Mouse (Mus musculus) heart, adult 2 months (tissue): ENCODE data around the gene She. TPM values are rescaled to one million over a fixed set of nuclear protein-coding genes. Genes with fewer than 3 reads are reported as not detected.

Experiments used
- DNase-seq, 2 experiments: peaks; one replicate each; pipeline ENCODE4 v3.0.0; 2021
- H3K27ac ChIP-seq: fragments of 200-600 bp; 2 replicates; pipeline ENCODE4 v1.8.1; 2022
- H3K27me3 ChIP-seq: fragments of 200-500 bp; 2 replicates; pipeline ENCODE4 v1.6.1; 2012; ENCODE audit warnings: mild to moderate bottlenecking, low read length, inconsistent platforms, mixed read lengths; ENCODE audit not compliant: control insufficient read depth, insufficient read depth
- H3K36me3 ChIP-seq: fragments of 200-500 bp; 2 replicates; pipeline ENCODE4 v1.6.1; 2012; ENCODE audit warnings: low read length, inconsistent platforms; ENCODE audit not compliant: control insufficient read depth, insufficient read depth
- H3K4me1 ChIP-seq: fragments of 200-500 bp; 2 replicates; pipeline ENCODE4 v1.6.1; 2011; ENCODE audit warnings: low read length; ENCODE audit not compliant: control insufficient read depth, insufficient read depth
- H3K4me3 ChIP-seq: fragments of 200-600 bp; 2 replicates; pipeline ENCODE4 v1.8.1; 2022
- H3K79me2 ChIP-seq: fragments of 200-500 bp; replicated peaks from 2 replicates; pipeline ENCODE4 v1.6.1; 2012; ENCODE audit warnings: mild to moderate bottlenecking, inconsistent platforms, low read length, moderate library complexity, mixed read lengths; ENCODE audit not compliant: control insufficient read depth, insufficient read depth
- H3K9ac ChIP-seq: fragments of 200-500 bp; 2 replicates; pipeline ENCODE4 v1.6.1; 2012; ENCODE audit warnings: low read depth, mild to moderate bottlenecking, control low read depth, inconsistent platforms, low read length, mixed read lengths
- CTCF ChIP-seq: fragments of 200-600 bp; IDR thresholded peaks from 2 replicates; pipeline ENCODE4 v1.8.1; 2022; ENCODE audit warnings: antibody characterized with exemption, mild to moderate bottlenecking, moderate library complexity
- EP300 ChIP-seq: fragments of 200-500 bp; IDR thresholded peaks from 2 replicates; pipeline ENCODE4 v1.6.1; 2011; ENCODE audit warnings: low read depth, low read length, control low read depth; ENCODE audit not compliant: insufficient read depth
- POLR2A ChIP-seq: fragments of 200-500 bp; IDR thresholded peaks from 2 replicates; pipeline ENCODE4 v1.6.1; 2011; ENCODE audit warnings: mild to moderate bottlenecking, low read depth, low read length, control low read depth; ENCODE audit not compliant: insufficient read depth
- WGBS: fragments of 180-500 bp; shearing (Covaris S2); methylation state at CpG from one replicate; pipeline ENCODE4 v1.1.7; 2018; 5-methylcytosine and 5-hydroxymethylcytosine counted together
- intact Hi-C: fragments of 180-260 bp; cut with DNase I; formaldehyde crosslinking; loops from one replicate; pipeline ENCODE4 v1.15.1; 2025
- polyA plus RNA-seq: library from polyadenylated mRNA; depleted of rRNA; stranded (reverse); fragments of >200 nt; gene quantifications from 2 replicates; pipeline ENCODE4 v1.2.3, GENCODE M21; 2012
- total RNA-seq, 2 experiments: library from RNA; stranded (reverse); gene quantifications; 2 replicates each; pipeline ENCODE4 v1.2.3; 2021

The She gene
- total and polyA plus RNA-seq, 3 experiments = 3.4 to 13.3 (median 12.3) TPM

DNA sequence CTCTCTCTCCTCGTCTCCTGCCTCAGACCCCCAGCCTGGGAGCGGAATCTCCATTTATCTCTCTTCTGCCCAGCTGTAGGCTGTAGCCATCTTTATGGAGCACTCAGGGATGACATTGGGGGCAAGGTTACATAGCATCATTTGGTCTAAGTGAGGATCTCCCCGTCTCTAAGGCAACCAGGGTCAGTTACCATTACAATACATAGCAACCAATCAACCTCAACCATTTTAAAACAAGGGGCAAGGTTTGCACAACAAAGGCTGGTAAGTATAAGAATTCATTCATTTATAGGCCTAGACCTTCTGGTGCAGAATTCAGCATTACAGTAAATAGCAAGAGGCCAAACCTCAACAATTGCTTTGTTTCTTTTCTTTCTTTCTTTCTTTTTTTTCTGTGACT lies 4.9 kb upstream of the She start:
- Histone ChIP-seq H3K27me3 (peaks cover 3% of the 10 kb centered on the region; the same call in 1 of the 2 replicates), H3K36me3 (no peaks in the 10 kb centered on the region), H3K9ac (no peak overlapping the region), H3K4me3 (no peak overlapping the region), H3K4me1 (no peaks in the 10 kb centered on the region), H3K79me2 (no peaks in the 10 kb centered on the region), H3K27ac (no peak overlapping the region)
- DNase-seq = no peak
- TF ChIP-seq CTCF = no peak
- WGBS = 83% methylated on average over 3 of the region's 3 CpGs
- intact Hi-C loops = no loop called here

- DNase-seq = peak; percentile 59 to 74
- TF ChIP-seq POLR2A (peak; percentile 37; the same call in 1 of the 2 replicates), EP300 (peak; percentile 80), CTCF (no peak)
- Histone ChIP-seq H3K79me2 (no peaks in the 10 kb centered on the region), H3K36me3 (peaks cover 10% of the 10 kb centered on the region; the same call in 1 of the 2 replicates), H3K27me3 (peaks cover 5% of the 10 kb centered on the region; the same call in 1 of the 2 replicates), H3K4me1 (peaks cover 12% of the 10 kb centered on the region), H3K9ac (peak overlapping the region; percentile 17; the same call in 1 of the 2 replicates), H3K27ac (peak overlapping the region; percentile 64), H3K4me3 (no peak overlapping the region)
- WGBS = 25% methylated on average over 8 of the region's 8 CpGs
- intact Hi-C loops = loop anchor here (1.0 kb wide), 1 partner anchor 18 kb away; no protein-coding TSS in a partner anchor
These were observed 4.2 kb downstream of the She start for GRCm38 (mm10) chr3:89835362-89835761.

DNA sequence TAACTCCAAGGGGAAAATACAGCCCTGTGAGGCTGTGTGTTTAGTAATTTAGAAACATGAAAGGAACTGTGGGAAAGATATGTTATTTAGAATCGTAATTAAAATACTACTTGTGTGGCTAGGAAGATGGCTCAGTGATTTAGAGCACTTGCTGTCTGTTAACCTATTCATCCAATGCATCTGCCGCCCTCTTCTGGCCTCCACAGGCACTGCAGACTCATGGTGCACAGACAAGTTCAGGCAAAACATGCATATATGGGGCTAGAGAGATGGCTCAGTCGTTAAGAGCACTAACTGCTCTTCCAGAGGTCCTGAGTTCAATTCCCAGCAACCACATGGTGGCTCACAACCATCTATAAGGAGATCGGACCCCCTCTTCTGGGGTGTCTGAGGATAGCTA lies 11.1 kb downstream of the She start:
- peak in 1 of 2 experiments; percentile 49 for DNase-seq
- Histone ChIP-seq H3K79me2 (no peaks in the 10 kb centered on the region), H3K4me1 (peaks cover 7% of the 10 kb centered on the region), H3K27me3 (no peaks in the 10 kb centered on the region), H3K27ac (peak overlapping the region; percentile 69), H3K4me3 (no peak overlapping the region), H3K9ac (no peak overlapping the region), H3K36me3 (peaks cover 7% of the 10 kb centered on the region)
- intact Hi-C loops = no loop called here
- WGBS = 65% methylated on average over 4 of the region's 4 CpGs
- TF ChIP-seq POLR2A (no peak), EP300 (no peak), CTCF (peak; percentile 70)

GRCm38 (mm10) chr3:89843148-89843547 lies 12.0 kb downstream of the She start:
- Histone ChIP-seq H3K79me2 (no peaks in the 10 kb centered on the region), H3K36me3 (peaks cover 7% of the 10 kb centered on the region), H3K4me1 (peaks cover 13% of the 10 kb centered on the region), H3K4me3 (no peak overlapping the region), H3K27ac (peak overlapping the region; percentile 69), H3K27me3 (no peaks in the 10 kb centered on the region), H3K9ac (no peak overlapping the region)
- DNase-seq = peak; percentile 65 to 82
- intact Hi-C loops = loop anchor here (1.0 kb wide), 1 partner anchor 10 kb away; no protein-coding TSS in a partner anchor
- WGBS = 38% methylated on average over 9 of the region's 9 CpGs
- TF ChIP-seq CTCF = peak; percentile 51
- TF ChIP-seq EP300 = peak; percentile 89; the same call in 1 of the 2 replicates
- 0 out of 2 replicates have a peak, but pooled peaks have one; percentile 32 for TF ChIP-seq POLR2A

- H3K4me1 ChIP-seq = peaks cover 12% of the 10 kb centered on the region
- H3K27ac ChIP-seq = no peak overlapping the region
- TF ChIP-seq EP300 = no peak
- intact Hi-C loops = no loop called here
- H3K36me3 ChIP-seq = peaks cover 4% of the 10 kb centered on the region
- no peak overlapping the region for H3K9ac ChIP-seq
- 63% methylated on average over 9 of the region's 9 CpGs for WGBS
- H3K4me3 ChIP-seq = no peak overlapping the region
- no peak for DNase-seq
- no peaks in the 10 kb centered on the region for H3K79me2 ChIP-seq
- H3K27me3 ChIP-seq = no peaks in the 10 kb centered on the region
These were observed 14.6 kb downstream of the She start for GRCm38 (mm10) chr3:89845814-89846213.

DNA sequence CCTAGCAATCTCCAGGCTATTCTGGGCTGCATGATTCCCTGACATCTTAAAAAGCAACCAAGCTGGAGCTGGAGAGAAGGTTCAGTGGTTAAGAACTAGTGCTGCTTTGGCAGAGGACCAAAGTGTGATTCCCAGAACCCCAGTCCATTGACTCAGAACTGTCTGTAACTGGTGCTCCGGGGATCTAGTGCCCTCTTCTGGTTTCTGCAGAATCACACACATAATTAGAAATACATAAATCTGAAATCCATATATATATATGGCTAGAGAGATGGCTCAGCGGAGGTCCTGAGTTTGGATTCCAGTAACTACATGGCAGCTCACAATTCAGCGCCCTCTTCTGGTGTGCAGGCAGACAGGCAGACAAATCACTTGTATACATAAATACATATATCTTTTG lies 16.0 kb downstream of the She start:
- 73% methylated on average over 3 of the region's 3 CpGs for WGBS
- H3K27ac ChIP-seq = peak overlapping the region; percentile 18
- H3K36me3 ChIP-seq = peaks cover 8% of the 10 kb centered on the region
- no peak for DNase-seq
- no peak overlapping the region for H3K9ac ChIP-seq
- H3K4me1 ChIP-seq = peaks cover 18% of the 10 kb centered on the region
- peak; percentile 36 for TF ChIP-seq CTCF
- TF ChIP-seq EP300 = no peak
- H3K27me3 ChIP-seq = no peaks in the 10 kb centered on the region
- no peaks in the 10 kb centered on the region for H3K79me2 ChIP-seq
- no peak overlapping the region for H3K4me3 ChIP-seq
- intact Hi-C loops = no loop called here

DNA sequence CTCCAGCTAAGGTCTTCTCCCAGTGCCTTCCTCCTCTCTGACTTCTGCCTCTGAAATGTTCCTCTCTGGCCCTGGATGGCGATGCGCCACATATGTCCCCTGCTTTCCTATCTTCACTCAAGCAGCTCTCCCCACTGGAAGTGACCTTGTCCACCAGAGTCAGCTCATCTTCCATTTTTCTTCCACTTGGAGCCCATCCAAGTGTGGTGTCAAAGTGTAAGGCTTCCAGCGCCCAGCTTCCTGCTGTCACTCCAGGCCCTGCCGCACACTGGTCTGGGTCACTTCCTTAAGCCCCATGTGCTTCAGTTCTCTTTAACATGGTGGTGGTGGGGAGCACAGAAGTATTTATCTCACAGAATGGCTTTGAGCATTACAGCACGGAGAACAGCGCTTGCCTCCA lies 16.4 kb downstream of the She start:
- peaks cover 18% of the 10 kb centered on the region for H3K4me1 ChIP-seq
- H3K4me3 ChIP-seq = no peak overlapping the region
- 37% methylated on average over 6 of the region's 6 CpGs for WGBS
- H3K27ac ChIP-seq = peak overlapping the region; percentile 18
- no peaks in the 10 kb centered on the region for H3K27me3 ChIP-seq
- H3K9ac ChIP-seq = no peak overlapping the region
- peaks cover 10% of the 10 kb centered on the region for H3K36me3 ChIP-seq
- peak in 1 of 2 experiments; percentile 40 for DNase-seq
- no peak for TF ChIP-seq EP300
- no peak for TF ChIP-seq CTCF
- no peak for TF ChIP-seq POLR2A
- intact Hi-C loops = no loop called here
- no peaks in the 10 kb centered on the region for H3K79me2 ChIP-seq
